8 mouse cellular contexts compared by ENCODE assay signal in genomic region chr2:109890068-109890467, GRCm38 (mm10). TPM values are rescaled to one million over a fixed set of nuclear protein-coding genes. Genes with fewer than 3 reads are reported as not detected.
A peak's percentile ranks its signal among the peaks of the same experiment; 100 is the strongest.
DNase-seq lines count a peak whose midpoint lies in the region; ATAC-seq and TF ChIP-seq lines count a peak whose summit lies in the region.

No protein-coding gene starts in this region.

- peak overlapping the region; percentile 97 for H3K4me3 ChIP-seq in heart, embryonic 12.5 days
- H3K4me3 ChIP-seq in E14TG2a.4 (replicated peaks; ENCODE audit: low read length), result peak overlapping the region; percentile 96
- H3K4me3 ChIP-seq in forebrain, embryonic 13.5 days, result peak overlapping the region; percentile 96

- peaks cover 10% of the 10 kb centered on the region for H3K36me3 ChIP-seq in heart, embryonic 12.5 days
- peaks cover 16% of the 10 kb centered on the region for H3K36me3 ChIP-seq in E14TG2a.4 (ENCODE audit: insufficient read depth, low read length)
- H3K36me3 ChIP-seq in forebrain, embryonic 13.5 days (ENCODE audit: poor library complexity, severe bottlenecking), result peaks cover 7% of the 10 kb centered on the region

- no peak overlapping the region for H3K9ac ChIP-seq in heart, embryonic 12.5 days
- H3K9ac ChIP-seq in forebrain, embryonic 13.5 days, result peak overlapping the region; percentile 96

- WGBS in heart, embryonic 12.5 days, result 32% methylated on average over 4 of the region's 4 CpGs
- 36% methylated on average over 4 of the region's 4 CpGs for WGBS in forebrain, embryonic 13.5 days

- TF ChIP-seq CTCF in E14TG2a.4 (conservative IDR thresholded peaks at IDR 0.05; ENCODE audit: low read length), result no peak

- H3K27ac ChIP-seq in heart, embryonic 12.5 days (ENCODE audit: poor library complexity, severe bottlenecking), result no peak overlapping the region
- no peak overlapping the region for H3K27ac ChIP-seq in forebrain, embryonic 13.5 days

- peak overlapping the region; percentile 57 for H3K4me2 ChIP-seq in heart, embryonic 12.5 days
- peak overlapping the region; percentile 71 for H3K4me2 ChIP-seq in forebrain, embryonic 13.5 days

- intact Hi-C loops in gastrocnemius, postnatal 36 days (cut with DNase I), result no loop called here

- H3K4me1 ChIP-seq in heart, embryonic 12.5 days (replicated peaks), result peaks cover 8% of the 10 kb centered on the region
- H3K4me1 ChIP-seq in E14TG2a.4 (replicated peaks; ENCODE audit: low read depth, low read length), result peaks cover 24% of the 10 kb centered on the region
- H3K4me1 ChIP-seq in forebrain, embryonic 13.5 days, result peaks cover 12% of the 10 kb centered on the region

- H3K27me3 ChIP-seq in heart, embryonic 12.5 days (replicated peaks), result no peaks in the 10 kb centered on the region
- H3K27me3 ChIP-seq in E14TG2a.4 (ENCODE audit: insufficient read depth, low read length), result no peaks in the 10 kb centered on the region
- no peaks in the 10 kb centered on the region for H3K27me3 ChIP-seq in forebrain, embryonic 13.5 days

- no peak for ATAC-seq in heart, embryonic 12.5 days (ENCODE audit: insufficient number of reproducible peaks, low FRiP score)
- 0 out of 2 replicates have a peak, but pooled peaks have one; percentile 15 for ATAC-seq in forebrain, embryonic 13.5 days

- no peaks in the 10 kb centered on the region for H3K9me3 ChIP-seq in heart, embryonic 12.5 days (replicated peaks)
- no peaks in the 10 kb centered on the region for H3K9me3 ChIP-seq in E14TG2a.4 (ENCODE audit: low read length)
- H3K9me3 ChIP-seq in forebrain, embryonic 13.5 days (replicated peaks), result 0 out of 2 replicates have a peak, but pooled peaks cover 3% of the 10 kb centered on the region

- DNase-seq in heart, adult 11 months, result no peak
- DNase-seq in lung, postnatal 25 days (ENCODE audit: low spot score), result peak; percentile 6
- DNase-seq in spleen, postnatal 10 days (ENCODE audit: low spot score in 2 of 2), result no peak
- DNase-seq in ovary, postnatal 14 days (ENCODE audit: low spot score), result no peak
- DNase-seq in gastrocnemius, postnatal 36 days, result no peak

RNA-seq across cellular contexts. Expression of gene Lin7c, which starts 0.6 kb away (rescaled TPM):
- polyA plus RNA-seq in heart, embryonic 12.5 days (2016; fragmentation: Nextera tagmentation; extraction: Ambion mirVana), result 52.1 and 53.7 TPM in 2 replicates
- 139 and 151 TPM in 2 replicates for polyA plus RNA-seq in forebrain, embryonic 13.5 days (2015; fragmentation: Nextera tagmentation; extraction: Ambion mirVana)
- total RNA-seq in gastrocnemius, postnatal 36 days (2021), result 10 to 100 TPM; 22.5 to 27.8 TPM

RNA-seq across cellular contexts. Expression of gene Lgr4, which starts 27.4 kb away (rescaled TPM):
- polyA plus RNA-seq in heart, embryonic 12.5 days (2016; fragmentation: Nextera tagmentation; extraction: Ambion mirVana), result 15.1 and 17.8 TPM in 2 replicates
- polyA plus RNA-seq in forebrain, embryonic 13.5 days (2015; fragmentation: Nextera tagmentation; extraction: Ambion mirVana), result 2.7 and 3.5 TPM in 2 replicates
- total RNA-seq in gastrocnemius, postnatal 36 days (2021), result 10 to 100 TPM; 24.7 to 24.9 TPM
